Mouse (Mus musculus): ENCODE measurements around the gene Isca2.

DNA sequence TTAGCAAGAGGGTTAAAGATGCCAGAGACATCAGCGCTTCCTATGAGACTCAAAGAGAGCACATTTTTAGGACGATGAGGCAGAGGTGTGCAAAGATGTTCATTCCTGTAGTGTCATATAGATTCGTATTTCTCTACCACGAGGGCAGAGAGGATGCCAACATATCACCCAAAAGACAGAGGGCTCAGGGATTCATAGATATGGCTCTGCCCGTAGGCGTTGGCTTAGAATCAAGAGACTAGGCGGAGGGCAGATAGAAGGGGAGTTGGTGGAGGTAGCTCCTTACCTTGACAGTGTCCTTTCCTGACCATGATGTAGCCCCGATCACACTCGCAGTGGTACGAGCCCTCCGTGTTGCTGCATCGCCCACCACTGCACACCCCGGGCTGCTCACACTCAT, 26.0 kb downstream of the Isca2 start:
- TF ChIP-seq CTCF (IDR thresholded peaks at IDR 0.05; ENCODE audit: low read depth, low read length) (no peak), TAL1 (conservative IDR thresholded peaks at IDR 0.05; ENCODE audit: low read depth, low read length) (no peak), POLR2AphosphoS5 (IDR thresholded peaks at IDR 0.05; ENCODE audit: insufficient replicate concordance, low read depth, low read length) (no peak), GATA1 (IDR thresholded peaks at IDR 0.05; ENCODE audit: borderline replicate concordance, low read length) (no peak)

Data from G1E (cell line).